ENCODE assay signal across 9 mouse cellular contexts in the genomic region with DNA sequence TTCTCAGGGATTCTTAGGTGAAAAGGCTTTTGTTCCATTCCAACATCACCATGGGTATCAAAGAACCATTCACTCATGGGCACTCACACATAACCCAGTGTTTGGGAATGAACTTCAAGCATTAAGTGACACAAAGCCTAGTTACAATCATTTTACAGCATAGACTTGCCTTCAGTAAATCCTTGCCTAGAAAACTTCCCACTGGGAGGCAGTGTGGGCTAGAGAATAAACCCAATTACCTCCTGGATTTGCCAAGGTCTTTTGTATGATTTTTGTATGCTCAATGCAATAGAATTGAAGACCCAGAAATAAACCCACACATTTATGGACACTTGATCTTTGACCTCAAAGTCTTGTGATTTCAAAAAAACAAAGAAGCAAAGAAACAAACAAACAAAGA.
DNase-seq lines count a peak whose midpoint lies in the region; ATAC-seq and TF ChIP-seq lines count a peak whose summit lies in the region.
"Had no signal": no experiment of that assay in that cellular context is flagged by ENCODE, and none has a peak within 500 bp of the region (broad histone marks: within the 10 kb centered on the region; RNA-seq: fewer than 3 reads in every experiment).

No protein-coding gene starts in this region.

- DNase-seq in kidney, adult 2 months: peak; percentile 67
- DNase-seq in 3T3-L1 (ENCODE audit: low read depth, low spot score): peak; percentile 77
- DNase-seq in Muller cell, postnatal 12 days (ENCODE audit: inconsistent ontology term): peak; percentile 30
- peak; percentile 51 for DNase-seq in fibroblast of lung, adult 2 months (ENCODE audit: low read depth)
- DNase-seq in thymus, postnatal 4 days: no peak

- ATAC-seq in kidney, embryonic 16.5 days (ENCODE audit: low FRiP score, low TSS enrichment): no peak
- ATAC-seq in monocyte, adult 5-6 weeks (replicated peaks; ENCODE audit: insufficient number of reproducible peaks, low FRiP score, low TSS enrichment, poor library complexity, severe bottlenecking): no peak

- no peak overlapping the region for H3K4me2 ChIP-seq in kidney, embryonic 16.5 days (replicated peaks; ENCODE audit: low read depth, low read length)
- H3K4me2 ChIP-seq: limb, embryonic 15.5 days; neural tube, embryonic 12.5 days had no signal

- H3K9ac ChIP-seq in kidney, embryonic 16.5 days (replicated peaks; ENCODE audit: low read length): no peak overlapping the region
- H3K9ac ChIP-seq: limb, embryonic 15.5 days; neural tube, embryonic 12.5 days had no signal

- no peak for TF ChIP-seq CTCF in kidney, adult 2 months (conservative IDR thresholded peaks at IDR 0.05; ENCODE audit: insufficient read depth, insufficient read length, low read depth, low read length)

- no peaks in the 10 kb centered on the region for H3K4me1 ChIP-seq in kidney, adult 2 months (ENCODE audit: control insufficient read depth, insufficient read depth, low read length)
- H3K4me1 ChIP-seq in kidney, embryonic 16.5 days (ENCODE audit: insufficient read depth, low read length): 0 out of 2 replicates have a peak, but pooled peaks cover 3% of the 10 kb centered on the region
- H3K4me1 ChIP-seq: limb, embryonic 15.5 days; neural tube, embryonic 12.5 days had no signal

- no peaks in the 10 kb centered on the region for H3K27me3 ChIP-seq in kidney, adult 2 months (replicated peaks; ENCODE audit: control insufficient read depth, insufficient read depth, low read length)
- H3K27me3 ChIP-seq in kidney, embryonic 16.5 days (ENCODE audit: insufficient read depth, low read length): no peaks in the 10 kb centered on the region
- H3K27me3 ChIP-seq: limb, embryonic 15.5 days; neural tube, embryonic 12.5 days had no signal

- H3K9me3 ChIP-seq in kidney, embryonic 16.5 days (ENCODE audit: low read length): no peaks in the 10 kb centered on the region
- H3K9me3 ChIP-seq: limb, embryonic 15.5 days; neural tube, embryonic 12.5 days had no signal

- TF ChIP-seq POLR2A in kidney, adult 2 months (IDR thresholded peaks at IDR 0.05; ENCODE audit: low read depth, low read length): no peak

- no peak overlapping the region for H3K4me3 ChIP-seq in kidney, adult 2 months (ENCODE audit: insufficient read depth, low read depth, low read length)
- no peak overlapping the region for H3K4me3 ChIP-seq in kidney, embryonic 16.5 days (ENCODE audit: low read length)
- H3K4me3 ChIP-seq: limb, embryonic 15.5 days; neural tube, embryonic 12.5 days had no signal

- H3K27ac ChIP-seq in kidney, adult 2 months (ENCODE audit: insufficient read depth, low read depth, low read length): no peak overlapping the region
- H3K27ac ChIP-seq in kidney, embryonic 16.5 days (ENCODE audit: low read length): no peak overlapping the region
- H3K27ac ChIP-seq: limb, embryonic 15.5 days; neural tube, embryonic 12.5 days had no signal

- H3K36me3 ChIP-seq in kidney, adult 2 months (ENCODE audit: control insufficient read depth, insufficient read depth, low read length): no peaks in the 10 kb centered on the region
- no peaks in the 10 kb centered on the region for H3K36me3 ChIP-seq in kidney, embryonic 16.5 days (ENCODE audit: insufficient read depth, low read length)
- H3K36me3 ChIP-seq: limb, embryonic 15.5 days; neural tube, embryonic 12.5 days had no signal
